Mouse (Mus musculus): ENCODE data around the gene Klhl33. TPM values are rescaled to one million over a fixed set of nuclear protein-coding genes. Genes with fewer than 3 reads are reported as not detected.
"Not testable (repeated sequence)": the region's sequence is repeated elsewhere in the genome, so short reads cannot be mapped to it uniquely, and the experiment has no call there.

Klhl33 gene
- polyA plus RNA-seq, 1 experiment from 2014 or later = 0.44 TPM

DNA sequence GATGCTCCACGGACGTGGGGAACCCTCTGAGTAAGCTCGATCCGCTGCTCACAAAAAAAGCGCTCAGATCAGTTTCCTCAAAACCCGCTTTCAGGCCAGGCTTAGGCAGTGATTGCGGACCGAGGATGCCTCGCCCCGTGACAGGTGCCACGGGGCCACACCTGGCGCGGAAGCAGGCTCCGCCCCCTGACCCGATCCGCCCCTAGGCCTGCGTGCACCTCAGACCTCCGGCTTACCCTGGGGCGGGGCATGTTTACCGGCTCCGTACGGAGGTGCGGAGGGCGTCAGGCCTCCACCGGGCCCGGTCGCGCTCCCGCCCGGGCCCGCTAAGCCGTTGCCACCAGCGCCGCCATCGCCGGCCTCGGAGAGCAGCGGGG lies 33.1 kb upstream of the Klhl33 start:
- H3K27me3 ChIP-seq = no peaks in the 10 kb centered on the region
- ATAC-seq = peak; percentile 32
- no peak for DNase-seq (ENCODE audit: low read depth, low spot score)
- in situ Hi-C loops (cut with MboI; ENCODE audit: low pct_unique_long_range_greater_than_20kb) = loop anchor here (5.0 kb wide), 3 partner anchors 47 to 132 kb away; no protein-coding TSS in a partner anchor
- TF ChIP-seq CTCF (IDR thresholded peaks at IDR 0.05) = no peak
- ChIA-PET POLR2A (interaction anchor here (1.6 kb wide), 1 partner anchor 35 kb away, joined by 4 read pairs; no protein-coding TSS in a partner anchor), CTCF (no interaction called here)

GRCm38 (mm10) chr14:50929951-50930350 lies 32.6 kb upstream of the Klhl33 start:
- POLR2A ChIA-PET = interaction anchor here (1.6 kb wide), 1 partner anchor 34 kb away, joined by 4 read pairs; no protein-coding TSS in a partner anchor
- H3K27me3 ChIP-seq = no peaks in the 10 kb centered on the region
- in situ Hi-C loops (cut with MboI; ENCODE audit: low pct_unique_long_range_greater_than_20kb) = loop anchor here (5.0 kb wide), 3 partner anchors 47 to 132 kb away; no protein-coding TSS in a partner anchor
- no peak for TF ChIP-seq CTCF (IDR thresholded peaks at IDR 0.05)
- CTCF ChIA-PET = no interaction called here
- no peak for ATAC-seq
- no peak for DNase-seq (ENCODE audit: low read depth, low spot score)

DNA sequence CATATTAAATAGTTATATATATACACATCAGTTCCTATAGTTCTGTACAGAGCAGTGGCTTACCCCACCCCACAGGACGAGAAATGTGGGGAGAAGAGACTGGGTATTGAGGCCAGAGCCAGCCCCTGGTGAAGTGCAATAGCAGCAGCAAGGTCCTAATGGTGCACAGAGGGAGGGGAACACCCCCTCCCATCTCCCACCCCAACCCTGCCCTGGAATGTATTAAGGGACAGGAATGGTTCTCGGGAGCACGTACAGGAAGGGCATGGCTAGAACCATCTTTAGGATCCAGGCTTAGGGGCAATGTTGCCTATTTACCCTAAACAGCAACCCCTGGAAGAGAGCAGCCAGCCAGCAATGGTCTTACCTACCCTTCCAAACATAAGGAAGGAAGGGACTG lies 30.1 kb upstream of the Klhl33 start:
- no peaks in the 10 kb centered on the region for H3K27me3 ChIP-seq
- TF ChIP-seq CTCF (IDR thresholded peaks at IDR 0.05) = no peak
- DNase-seq (ENCODE audit: low read depth, low spot score) = no peak
- ATAC-seq = no peak
- POLR2A ChIA-PET = no interaction called here
- CTCF ChIA-PET = no interaction called here
- in situ Hi-C loops (cut with MboI; ENCODE audit: low pct_unique_long_range_greater_than_20kb) = no loop called here

- CTCF ChIA-PET = no interaction called here
- DNase-seq (ENCODE audit: low read depth, low spot score) (no peak), ATAC-seq (peak; percentile 19)
- POLR2A ChIA-PET = no interaction called here
- in situ Hi-C loops (cut with MboI; ENCODE audit: low pct_unique_long_range_greater_than_20kb) = no loop called here
- H3K27me3 ChIP-seq = no peaks in the 10 kb centered on the region
- TF ChIP-seq CTCF (IDR thresholded peaks at IDR 0.05) = no peak
Measured at GRCm38 (mm10) chr14:50925111-50925920, 28.0 kb upstream of the Klhl33 start.

DNA sequence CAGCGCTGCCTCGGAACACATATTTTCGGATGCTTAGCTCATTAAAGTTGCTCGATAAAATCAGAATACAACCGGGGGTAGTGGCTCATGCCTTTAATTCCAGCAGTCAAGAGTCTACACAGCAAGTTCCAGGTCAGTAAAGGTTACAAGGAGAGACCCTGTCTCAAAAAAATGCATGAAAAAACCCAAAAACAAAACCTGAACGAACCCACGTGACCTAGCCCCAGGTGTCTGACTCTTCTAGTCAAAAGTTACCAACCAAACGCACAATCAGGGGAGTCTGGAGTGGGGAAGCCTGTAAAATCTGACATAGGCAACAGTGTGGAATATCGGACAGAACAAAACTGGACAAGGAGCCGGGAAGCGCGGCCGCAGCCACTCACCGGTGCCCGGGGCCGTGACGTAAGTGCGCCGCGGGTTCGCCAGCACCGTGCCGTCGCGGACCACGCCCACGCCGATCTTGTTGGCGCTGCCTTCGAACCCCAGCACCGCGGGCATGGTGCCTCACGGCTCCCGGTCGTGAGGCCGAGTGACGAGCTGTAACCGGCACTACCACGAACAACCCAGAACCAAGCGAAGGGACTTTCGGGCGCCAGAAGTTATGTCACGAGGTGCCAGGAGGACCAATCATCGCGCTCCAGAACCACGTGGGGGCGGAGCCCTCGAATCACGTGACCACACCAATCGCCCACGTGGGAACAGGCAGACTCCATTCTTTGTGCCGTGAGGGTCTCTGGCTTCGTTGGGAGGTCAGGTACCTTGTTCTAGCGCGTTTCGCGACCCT lies 27.2 kb upstream of the Klhl33 start, which contains the start of the genes Osgep and Apex1:
Gene Osgep, minus strand, starts transcription at position 613 of the 784 bp plus-strand sequence.
Gene Apex1, plus strand, starts transcription at position 688 of the 784 bp plus-strand sequence.
- ATAC-seq (peak; percentile 88), DNase-seq (ENCODE audit: low read depth, low spot score) (peak; percentile 70)
- POLR2A ChIA-PET = interaction anchor here (0.6 to 0.9 kb wide), 3 partner anchors 14 to 960 kb away, joined by 4 to 5 read pairs (median 4); no protein-coding TSS in a partner anchor
- in situ Hi-C loops (cut with MboI; ENCODE audit: low pct_unique_long_range_greater_than_20kb) = no loop called here
- CTCF ChIA-PET = interaction anchor here (1.2 kb wide), 1 partner anchor 28 kb away, joined by 3 read pairs; no protein-coding TSS in a partner anchor
- no peaks in the 10 kb centered on the region for H3K27me3 ChIP-seq
- no peak for TF ChIP-seq CTCF (IDR thresholded peaks at IDR 0.05)

- ATAC-seq; in situ Hi-C loops (cut with MboI; ENCODE audit: low pct_unique_long_range_greater_than_20kb); H3K27me3 ChIP-seq; DNase-seq (ENCODE audit: low read depth, low spot score): not testable (repeated sequence)
- POLR2A ChIA-PET = interaction anchor here (0.6 kb wide), 1 partner anchor 46 kb away, joined by 3 read pairs; no protein-coding TSS in a partner anchor
- CTCF ChIA-PET = interaction anchor here (1.2 kb wide), 1 partner anchor 39 kb away, joined by 3 read pairs; no protein-coding TSS in a partner anchor
Measured at GRCm38 (mm10) chr14:50923437-50923836, 26.1 kb upstream of the Klhl33 start.

- ChIA-PET CTCF (interaction anchor here (1.1 kb wide), 1 partner anchor 27 kb away, joined by 3 read pairs; no protein-coding TSS in a partner anchor), POLR2A (no interaction called here)
- DNase-seq (ENCODE audit: low read depth, low spot score) (no peak), ATAC-seq (no peak)
- TF ChIP-seq CTCF (IDR thresholded peaks at IDR 0.05) = no peak
- no peaks in the 10 kb centered on the region for H3K27me3 ChIP-seq
- in situ Hi-C loops (cut with MboI; ENCODE audit: low pct_unique_long_range_greater_than_20kb) = no loop called here
Measured at GRCm38 (mm10) chr14:50911356-50911755, 14.0 kb upstream of the Klhl33 start.

DNA sequence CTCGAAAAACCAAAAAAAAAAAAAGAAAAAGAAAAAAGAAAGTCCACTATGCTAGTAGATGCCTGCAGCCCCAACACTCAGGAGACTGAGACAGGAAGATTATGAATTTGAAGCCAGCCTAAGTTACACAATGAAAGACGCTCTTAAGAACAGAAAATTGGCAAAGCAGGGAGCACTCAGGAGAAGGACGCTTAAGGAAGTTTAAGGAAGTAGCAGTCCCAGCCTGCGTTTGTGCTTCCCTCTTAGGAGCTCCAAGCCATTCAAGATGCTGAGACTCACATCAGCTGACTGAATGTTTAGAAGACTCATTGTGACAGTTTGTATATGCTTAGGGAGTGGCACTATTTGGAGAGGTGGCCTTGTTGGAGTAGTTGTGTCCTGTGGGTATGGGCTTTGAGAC lies 10.8 kb upstream of the Klhl33 start:
- in situ Hi-C loops (cut with MboI; ENCODE audit: low pct_unique_long_range_greater_than_20kb) = no loop called here
- POLR2A ChIA-PET = no interaction called here
- CTCF ChIA-PET = no interaction called here

GRCm38 (mm10) chr14:50905327-50905726 lies 8.0 kb upstream of the Klhl33 start:
- DNase-seq (ENCODE audit: low read depth, low spot score); ATAC-seq; in situ Hi-C loops (cut with MboI; ENCODE audit: low pct_unique_long_range_greater_than_20kb); POLR2A ChIA-PET; H3K27me3 ChIP-seq; CTCF ChIA-PET: not testable (repeated sequence)

More for the DNA sequence above, 10.8 kb upstream of the Klhl33 start:
- TF ChIP-seq CTCF (IDR thresholded peaks at IDR 0.05) = no peak
- ATAC-seq (no peak), DNase-seq (ENCODE audit: low read depth, low spot score) (no peak)
- H3K27me3 ChIP-seq = no peaks in the 10 kb centered on the region

DNA sequence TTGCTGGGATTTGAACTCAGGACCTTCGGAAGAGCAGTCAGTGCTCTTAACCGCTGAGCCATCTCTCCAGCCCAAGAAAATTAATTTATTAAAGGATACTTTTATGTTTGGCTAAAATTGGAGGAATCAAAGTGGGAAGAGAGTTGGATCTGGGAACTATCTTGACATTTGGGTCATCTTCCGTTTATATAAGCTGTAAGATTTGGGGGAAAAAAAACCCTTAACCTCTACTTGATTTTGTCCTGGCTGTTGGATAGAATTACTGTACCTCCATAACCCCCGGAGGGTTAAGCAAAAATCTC lies 7.5 kb upstream of the Klhl33 start:
- DNase-seq (ENCODE audit: low read depth, low spot score) = no peak
- H3K27me3 ChIP-seq = no peaks in the 10 kb centered on the region
- CTCF ChIA-PET = no interaction called here
- TF ChIP-seq CTCF (IDR thresholded peaks at IDR 0.05) = no peak
- in situ Hi-C loops (cut with MboI; ENCODE audit: low pct_unique_long_range_greater_than_20kb) = no loop called here
- ATAC-seq = no peak
- POLR2A ChIA-PET = no interaction called here

Data from Patski (cell line).